Mouse (Mus musculus): Measurements from ENCODE around the gene Dpp6. TPM values are rescaled to one million over a fixed set of nuclear protein-coding genes. Genes with fewer than 3 reads are reported as not detected.

Gene Dpp6
- polyA plus RNA-seq (2012; rRNA removed) = 0.93 and 1.7 TPM in 2 replicates

GRCm38 (mm10) chr5:26816975-26817941 is at the start of gene Dpp6:
Dpp6 (plus strand) TSS chr5:26817203.

DNA sequence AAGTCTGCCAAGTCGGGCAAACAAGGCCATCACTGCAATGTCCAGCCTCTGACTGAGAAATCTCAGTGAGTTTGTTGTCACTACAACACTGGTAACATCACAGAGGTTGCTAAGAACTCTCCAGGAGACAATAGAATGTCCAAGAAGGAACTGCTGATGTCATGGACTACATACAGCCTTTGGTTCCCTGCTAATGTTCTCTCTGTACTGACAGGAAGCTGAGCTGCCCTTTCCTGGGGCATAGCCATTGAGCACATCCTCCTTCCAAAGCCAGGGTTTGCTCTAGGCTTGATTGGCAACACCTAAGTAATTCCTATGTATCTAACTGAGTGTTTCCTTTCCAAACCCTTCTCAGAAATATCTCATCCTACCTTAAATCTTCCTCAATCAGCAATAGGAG is 684.3 kb downstream of the Dpp6 start, which contains the start of gene Speer4b:
Gene Speer4b (minus strand): TSS at position 101 of the 400 bp plus-strand sequence.

